Mouse (Mus musculus) Muller cell, postnatal 12 days (primary cell): ENCODE data around the gene Gm28043.
"Not testable (repeated sequence)": the region's sequence is repeated elsewhere in the genome, so short reads cannot be mapped to it uniquely, and the experiment has no call there.

Experiments used
- DNase-seq: peaks from one replicate; pipeline ENCODE4 v3.0.0-alpha.2; 2015; ENCODE audit errors: inconsistent ontology term

Gm28043 gene

GRCm38 (mm10) chr17:29711745-29712431 is 97.2 kb downstream of the Gm28043 start:
- no peak for DNase-seq

GRCm38 (mm10) chr17:29712565-29712964 is 97.9 kb downstream of the Gm28043 start:
- no peak for DNase-seq

DNA sequence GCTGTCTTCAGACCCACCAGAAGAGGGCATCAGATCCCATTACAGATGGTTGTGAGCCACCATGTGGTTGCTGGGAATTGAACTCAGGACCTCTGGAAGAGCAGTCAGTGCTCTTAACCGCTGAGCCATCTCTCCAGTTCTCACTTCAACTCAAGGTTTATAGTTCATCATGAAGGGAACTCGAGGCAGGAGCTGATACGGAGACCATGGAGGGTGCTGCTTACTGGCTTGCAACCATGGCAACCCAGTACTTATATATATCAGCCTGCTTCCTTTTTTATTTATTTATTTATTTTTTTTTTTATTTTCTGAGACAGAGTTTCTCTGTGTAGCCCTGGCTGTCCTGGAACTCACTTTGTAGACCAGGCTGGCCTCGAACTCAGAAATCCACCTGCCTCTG is 99.1 kb downstream of the Gm28043 start:
- DNase-seq, result not testable (repeated sequence)

DNA sequence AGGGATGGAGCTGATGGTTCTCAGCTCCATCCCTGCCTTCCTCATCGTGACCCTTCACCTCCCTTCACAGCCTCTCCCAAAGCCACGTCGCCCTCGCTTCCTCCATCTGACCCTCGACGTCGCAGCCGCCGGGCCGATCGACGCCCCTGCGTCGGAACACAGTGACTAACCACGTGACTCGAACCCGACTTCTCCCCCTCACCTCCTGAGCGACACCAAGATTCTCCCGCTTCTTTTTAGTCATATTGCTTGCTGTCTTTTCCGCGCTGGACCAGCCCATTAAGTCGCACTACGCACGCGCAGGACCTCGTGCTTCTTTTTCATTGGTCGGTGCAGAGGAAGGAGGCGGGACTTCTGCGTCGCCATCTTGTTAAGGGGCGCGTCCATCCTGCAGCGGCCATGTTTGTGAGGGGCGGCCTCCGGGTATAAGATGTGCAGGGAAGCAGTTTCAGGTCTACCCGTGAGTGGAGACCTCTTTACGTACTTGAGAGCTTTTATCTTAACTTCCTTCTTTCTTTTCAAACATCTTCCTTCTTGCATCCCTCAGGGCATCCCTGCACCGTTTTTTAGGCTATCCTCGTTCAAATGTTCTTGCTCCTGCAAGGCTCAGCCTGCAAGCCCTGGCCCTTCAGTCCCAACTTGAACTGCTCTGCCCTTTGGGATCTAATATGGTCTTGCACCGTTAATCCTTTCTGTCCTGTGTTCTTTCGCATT is 102.2 kb downstream of the Gm28043 start, which contains the start of gene Ccdc167:
Gene Ccdc167, minus strand, starts transcription at position 313 of the 714 bp plus-strand sequence.
- DNase-seq, result peak; percentile 94

DNA sequence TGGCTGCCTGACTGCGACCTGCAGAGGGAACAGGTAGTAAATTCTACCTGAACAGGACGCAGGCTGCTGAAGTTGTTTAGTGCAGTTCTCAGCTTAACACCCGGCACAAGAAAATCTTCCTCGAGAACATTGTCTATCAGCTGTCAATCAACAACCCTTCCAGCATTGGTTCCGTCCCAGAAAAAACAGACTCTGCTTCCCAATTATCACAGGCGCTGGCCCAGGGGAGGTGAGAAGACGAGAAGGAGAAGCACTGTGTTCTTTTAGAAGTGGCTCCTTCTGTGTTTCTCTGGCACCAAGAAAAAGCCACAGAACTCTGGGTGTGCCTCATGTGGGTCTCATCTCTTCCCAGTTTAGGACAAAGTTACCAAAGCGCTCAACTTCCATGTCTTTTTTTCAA is 104.0 kb downstream of the Gm28043 start:
- no peak for DNase-seq

GRCm38 (mm10) chr17:29719628-29720575 is 105.2 kb downstream of the Gm28043 start:
- no peak for DNase-seq

DNA sequence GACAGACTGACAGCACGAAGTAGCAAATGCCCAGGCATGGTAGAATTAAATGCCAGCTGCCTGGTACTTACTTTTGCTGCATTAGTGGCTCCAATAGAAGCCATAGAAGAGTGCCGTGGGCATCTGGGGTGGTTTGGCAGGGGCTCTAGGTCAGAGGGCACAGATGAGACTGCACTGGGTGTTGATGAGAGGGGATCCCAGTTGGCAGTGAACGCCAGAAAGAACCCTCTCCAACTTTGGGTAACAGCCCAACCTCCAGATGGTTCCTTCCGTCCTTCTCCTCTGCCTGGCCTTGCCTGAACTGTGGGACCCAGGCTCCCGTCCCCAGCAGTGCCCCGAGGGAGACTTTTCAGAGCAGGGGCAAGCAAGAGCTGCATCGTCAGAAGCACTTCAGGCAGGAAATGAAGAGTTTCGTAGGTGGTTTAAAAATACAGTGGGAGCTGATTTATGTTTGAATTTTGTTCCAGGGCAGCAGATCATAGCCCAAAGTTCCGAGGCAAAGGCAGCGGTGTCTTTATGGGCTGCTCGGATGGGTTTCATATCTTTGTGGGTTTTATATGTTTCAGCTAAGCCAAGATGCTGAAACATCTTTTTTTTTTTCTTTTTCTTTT is 106.2 kb downstream of the Gm28043 start:
- no peak for DNase-seq

GRCm38 (mm10) chr17:29724610-29725009 is 109.9 kb downstream of the Gm28043 start:
- peak; percentile 38 for DNase-seq

- no peak for DNase-seq
These were observed 110.4 kb downstream of the Gm28043 start for GRCm38 (mm10) chr17:29725027-29725620.

DNA sequence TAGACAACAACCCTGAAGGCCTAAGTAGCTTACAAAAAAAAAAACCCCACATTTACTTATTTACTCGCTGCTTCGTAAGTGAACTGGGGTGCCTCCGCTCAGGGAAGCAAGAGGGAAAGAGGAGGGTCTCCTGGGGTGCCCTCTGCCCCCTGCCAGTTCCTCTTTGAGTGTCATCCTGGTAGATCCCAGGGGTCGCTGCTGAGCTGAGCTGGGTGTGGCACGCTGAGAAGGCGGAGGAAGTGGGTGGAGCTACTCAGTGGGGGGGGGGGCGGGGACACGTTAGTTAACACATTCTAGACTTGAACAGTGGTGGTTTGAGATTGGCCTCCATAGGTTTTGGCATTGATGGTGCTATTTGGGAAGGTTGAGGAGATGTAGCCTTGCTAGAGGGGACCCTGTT is 113.4 kb downstream of the Gm28043 start:
- no peak for DNase-seq

DNA sequence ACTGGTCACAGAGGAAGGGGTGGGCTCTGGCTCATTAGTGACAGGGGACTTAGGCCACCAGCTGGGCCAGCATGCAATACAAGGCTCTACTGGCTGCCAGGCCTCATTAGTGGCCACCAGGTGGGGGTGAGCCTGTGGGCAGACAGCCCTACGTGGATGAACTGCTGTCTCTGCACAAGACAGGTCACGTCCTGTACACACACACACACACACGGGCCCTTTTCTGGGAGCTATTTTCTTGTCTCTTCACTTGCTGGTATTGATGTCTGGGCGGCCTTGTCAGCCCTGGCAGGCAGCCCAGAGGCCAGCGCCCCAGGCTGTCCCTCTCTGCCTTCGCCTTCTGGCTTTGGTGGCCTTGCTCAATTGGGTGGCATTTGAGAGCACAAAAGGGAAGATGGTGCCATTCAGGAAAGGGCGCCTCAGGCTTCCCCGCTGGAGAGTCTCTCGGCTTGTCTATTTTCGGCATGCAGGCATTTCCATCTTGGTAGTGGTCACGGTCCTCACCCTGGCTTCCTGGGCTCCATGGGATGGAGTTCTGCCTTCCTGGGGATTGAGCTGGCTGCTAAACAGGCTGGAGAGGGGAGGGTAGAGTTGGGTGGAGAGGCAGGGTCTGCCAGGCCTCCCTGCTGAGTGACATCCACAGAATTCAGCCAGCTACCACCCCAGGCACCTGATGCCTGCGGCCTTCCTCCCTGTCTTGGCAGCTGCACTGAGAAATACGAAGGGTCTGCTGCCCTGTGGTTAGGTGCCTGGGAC is 116.0 kb downstream of the Gm28043 start:
- peak; percentile 99 for DNase-seq

GRCm38 (mm10) chr17:29731266-29731952 is 116.7 kb downstream of the Gm28043 start:
- peak; percentile 30 for DNase-seq

DNA sequence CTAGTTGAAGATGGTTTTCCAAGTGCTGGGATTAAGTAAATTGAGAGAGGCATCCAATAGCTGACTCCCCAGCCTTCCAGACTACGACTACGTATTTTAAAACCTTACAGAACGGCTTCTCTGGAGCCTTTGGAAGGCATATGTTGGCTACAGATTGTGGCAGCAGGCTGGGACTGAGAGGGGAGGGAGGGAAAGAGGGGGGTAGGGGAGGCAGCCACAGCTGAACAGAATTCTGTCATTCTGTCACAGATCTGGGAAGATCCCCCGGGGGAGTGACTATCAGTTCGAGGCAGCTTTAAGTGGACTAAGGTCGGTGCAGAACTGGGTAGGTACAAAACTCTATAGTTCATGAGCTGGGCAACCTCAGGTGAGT is 117.3 kb downstream of the Gm28043 start:
- DNase-seq, result no peak

GRCm38 (mm10) chr17:29732522-29732921 is 117.8 kb downstream of the Gm28043 start:
- no peak for DNase-seq

DNA sequence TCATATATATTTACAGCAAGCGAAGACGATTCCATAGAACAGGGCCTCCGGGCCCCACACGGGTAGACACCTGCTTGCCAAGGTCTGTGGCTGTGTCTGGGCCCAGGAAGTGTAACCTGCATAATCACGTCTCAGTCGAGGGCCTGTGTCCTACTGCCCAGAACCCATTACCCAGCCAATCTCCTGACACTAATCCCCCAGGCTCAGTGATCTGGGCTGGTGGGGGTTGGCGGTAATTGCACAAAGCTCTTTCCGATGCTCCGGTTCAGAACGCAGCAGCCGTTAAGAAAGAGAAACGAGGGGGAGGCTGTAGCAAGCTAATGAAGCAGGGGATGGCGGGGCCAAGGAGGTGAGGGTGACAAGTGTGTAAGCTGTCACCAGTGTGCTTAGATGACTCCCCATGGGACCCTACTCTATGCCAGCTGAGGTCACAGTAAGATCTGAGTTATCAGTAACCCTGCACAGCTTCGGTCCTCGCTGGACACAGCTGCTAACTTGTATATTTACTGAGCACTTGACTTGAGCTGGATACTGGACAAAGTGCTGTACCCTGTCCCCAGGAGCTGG is 121.9 kb downstream of the Gm28043 start:
- DNase-seq, result no peak

DNA sequence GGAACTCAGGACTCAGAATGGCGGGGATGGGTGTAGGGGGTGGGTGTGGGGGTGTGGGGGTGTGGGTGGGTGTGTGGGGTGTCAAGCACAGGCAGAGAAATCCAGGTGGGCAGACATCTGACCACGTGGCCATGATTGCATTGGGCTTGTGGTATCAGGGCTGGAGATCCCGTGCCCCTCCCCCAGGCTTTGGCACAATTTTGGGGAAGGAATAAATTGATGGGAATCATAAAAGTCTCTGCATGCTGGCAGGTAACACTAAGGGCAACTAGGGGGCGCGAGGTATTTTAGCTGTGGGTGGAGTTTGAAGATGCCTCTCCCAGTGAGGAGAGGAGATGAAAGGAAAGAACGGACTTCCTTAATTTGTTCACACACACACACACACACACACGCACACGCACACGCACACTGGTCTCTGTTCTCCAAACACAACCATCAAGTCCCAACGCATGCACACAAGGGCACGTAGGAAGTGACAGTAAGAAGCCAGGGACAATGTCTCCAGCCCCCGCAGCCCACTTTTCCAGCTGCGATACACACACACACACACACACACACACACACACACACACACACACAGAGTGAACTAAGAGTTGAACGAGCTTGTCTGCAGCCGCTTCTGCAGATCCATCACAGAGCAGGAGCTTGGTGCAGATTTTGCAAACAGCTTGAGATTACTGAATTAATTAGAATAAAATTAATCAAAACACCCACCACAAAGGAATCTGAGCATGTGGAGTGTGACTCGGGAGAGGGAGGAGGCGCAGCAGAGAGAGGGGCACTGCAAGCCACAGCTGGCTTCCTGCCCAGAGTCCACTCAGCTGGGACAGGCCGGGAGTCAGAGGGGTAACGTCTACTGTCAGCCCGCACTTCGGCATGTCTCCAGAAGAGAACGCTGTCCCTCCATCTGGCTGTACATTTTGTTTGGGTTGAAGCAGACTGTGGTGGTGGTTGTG is 123.5 kb downstream of the Gm28043 start:
- DNase-seq, result peak; percentile 89

DNA sequence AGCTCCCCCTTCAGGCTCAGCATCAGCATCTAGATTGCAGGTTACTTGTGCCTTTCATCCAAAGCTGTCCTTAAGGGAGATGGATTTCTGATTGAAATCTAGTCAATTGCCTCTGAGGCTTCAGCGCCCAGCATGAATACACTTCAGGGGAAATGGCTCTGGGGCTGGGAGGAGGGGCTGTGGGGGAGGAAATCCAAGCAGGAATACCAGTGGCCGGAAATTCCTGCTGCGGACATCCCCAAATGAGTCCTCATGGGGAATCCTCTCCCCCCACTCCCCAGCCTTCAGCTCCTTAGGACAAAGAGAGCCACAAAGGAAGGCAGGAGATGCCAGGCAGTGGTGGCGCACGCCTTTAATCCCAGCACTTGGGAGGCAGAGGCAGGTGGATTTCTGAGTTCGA is 132.8 kb downstream of the Gm28043 start:
- DNase-seq, result no peak
